Mouse (Mus musculus): ENCODE measurements at regions not wholly inside any gene's neighbourhood (a gene's known extent, or its start where the extent isn't known, plus 50 kb on each side); places are given as distances from the start of the nearest gene placed in this dataset.

GRCm38 (mm10) chrX:99592980-99593379 lies 121.9 kb upstream of the Pja1 start:
- no peak for DNase-seq

GRCm38 (mm10) chrX:99587284-99587683 lies 116.2 kb upstream of the Pja1 start:
- no peak for DNase-seq

- no peak for DNase-seq
These were observed 115.2 kb upstream of the Pja1 start for GRCm38 (mm10) chrX:99586282-99586681.

GRCm38 (mm10) chrX:99585703-99586102 lies 114.6 kb upstream of the Pja1 start:
- DNase-seq, result no peak

- DNase-seq, result no peak
These were observed 111.5 kb upstream of the Pja1 start for GRCm38 (mm10) chrX:99582611-99583010.

- DNase-seq, result no peak
These were observed 110.8 kb upstream of the Pja1 start for GRCm38 (mm10) chrX:99581632-99582466.

GRCm38 (mm10) chrX:99579206-99579605 lies 108.1 kb upstream of the Pja1 start:
- DNase-seq, result no peak

- no peak for DNase-seq
These were observed 107.7 kb upstream of the Pja1 start for GRCm38 (mm10) chrX:99578796-99579195.

- no peak for DNase-seq
These were observed 104.0 kb upstream of the Pja1 start for GRCm38 (mm10) chrX:99575105-99575504.

- DNase-seq, result peak; percentile 61
These were observed 103.5 kb upstream of the Pja1 start for GRCm38 (mm10) chrX:99574441-99575103.

- no peak for DNase-seq
These were observed 99.1 kb upstream of the Pja1 start for GRCm38 (mm10) chrX:99570161-99570560.

GRCm38 (mm10) chrX:99568244-99568643 lies 97.2 kb upstream of the Pja1 start:
- no peak for DNase-seq

GRCm38 (mm10) chrX:99567367-99568164 lies 96.5 kb upstream of the Pja1 start:
- DNase-seq, result peak; percentile 77

GRCm38 (mm10) chrX:99561995-99562394 lies 90.9 kb upstream of the Pja1 start:
- no peak for DNase-seq

- no peak for DNase-seq
These were observed 89.6 kb upstream of the Pja1 start for GRCm38 (mm10) chrX:99560699-99561098.

GRCm38 (mm10) chrX:99556876-99557354 lies 85.8 kb upstream of the Pja1 start:
- no peak for DNase-seq

- no peak for DNase-seq
These were observed 85.1 kb upstream of the Pja1 start for GRCm38 (mm10) chrX:99555976-99556781.

GRCm38 (mm10) chrX:99552778-99553177 lies 81.7 kb upstream of the Pja1 start:
- no peak for DNase-seq

- peak; percentile 45 for DNase-seq
These were observed 79.1 kb upstream of the Pja1 start for GRCm38 (mm10) chrX:99550057-99550760.

GRCm38 (mm10) chrX:99548284-99549019 lies 77.4 kb upstream of the Pja1 start:
- no peak for DNase-seq

GRCm38 (mm10) chrX:99544410-99544809 lies 73.3 kb upstream of the Pja1 start:
- DNase-seq, result no peak
